Mouse (Mus musculus) heart, postnatal 10 days (tissue): ENCODE data around the gene Olfr1202. TPM values are rescaled to one million over a fixed set of nuclear protein-coding genes. Genes with fewer than 3 reads are reported as not detected.

Experiments used
- DNase-seq, 2 experiments: peaks; one replicate each; pipeline ENCODE4 v3.0.0; 2021
- intact Hi-C: fragments of 180-260 bp; cut with DNase I; formaldehyde crosslinking; loops from one replicate; pipeline ENCODE4 v1.15.1; 2025
- total RNA-seq, 2 experiments: library from RNA; stranded (reverse); gene quantifications; 2 replicates each; pipeline ENCODE4 v1.2.3; 2021

The Olfr1202 gene
- not detected for total RNA-seq

GRCm38 (mm10) chr2:88814196-88814595 is at the start of gene Olfr1202:
Gene Olfr1202, plus strand, starts transcription at chr2:88814496.
- no peak for DNase-seq
- intact Hi-C loops: no loop called here

- intact Hi-C loops: no loop called here
- no peak for DNase-seq
Observed at GRCm38 (mm10) chr2:88770388-88770787, 43.9 kb upstream of the Olfr1202 start, which contains the start of gene Olfr1200. Gene Olfr1200, minus strand, starts transcription at chr2:88770488.

GRCm38 (mm10) chr2:88792736-88793135 is 21.6 kb upstream of the Olfr1202 start, which contains the start of gene Olfr1201:
Gene Olfr1201, plus strand, starts transcription at chr2:88793036.
- intact Hi-C loops: no loop called here
- no peak for DNase-seq

- intact Hi-C loops: no loop called here
- DNase-seq: no peak
Observed at GRCm38 (mm10) chr2:88829437-88829836, 15.1 kb downstream of the Olfr1202 start, which contains the start of gene Olfr1205. Gene Olfr1205, plus strand, starts transcription at chr2:88829737.

- DNase-seq: no peak
- intact Hi-C loops: no loop called here
Observed at GRCm38 (mm10) chr2:88838477-88838876, 24.2 kb downstream of the Olfr1202 start.

- intact Hi-C loops: no loop called here
- DNase-seq: no peak
Observed at GRCm38 (mm10) chr2:88848992-88849391, 34.7 kb downstream of the Olfr1202 start, which contains the start of gene Olfr1204. Gene Olfr1204, plus strand, starts transcription at chr2:88849292.

- intact Hi-C loops: no loop called here
- DNase-seq: no peak
Observed at GRCm38 (mm10) chr2:88862931-88863330, 48.6 kb downstream of the Olfr1202 start, which contains the start of gene Olfr1206. Gene Olfr1206, plus strand, starts transcription at chr2:88863231.

Other genes starting within 250 kb of the Olfr1202 start
- not detected for gene Olfr1189, start 228.0 kb upstream of the Olfr1202 start, total RNA-seq
- under 1 TPM in 1 of 2 experiments, not detected in 1; 0.05 TPM for gene Olfr1191-ps1, start 174.0 kb upstream of the Olfr1202 start, total RNA-seq
- gene Olfr1192-ps1, start 166.0 kb upstream of the Olfr1202 start, total RNA-seq: not detected
- gene Olfr1193, start 138.9 kb upstream of the Olfr1202 start, total RNA-seq: not detected
- not detected for gene Olfr1195, start 125.3 kb upstream of the Olfr1202 start, total RNA-seq
- gene Olfr1196, start 109.9 kb upstream of the Olfr1202 start, total RNA-seq: not detected
- not detected for gene Olfr1197, start 82.1 kb upstream of the Olfr1202 start, total RNA-seq
- gene Olfr1198, start 63.1 kb upstream of the Olfr1202 start, total RNA-seq: not detected
- not detected for gene Olfr1199, start 54.0 kb upstream of the Olfr1202 start, total RNA-seq
- gene Olfr1200, start 44.0 kb upstream of the Olfr1202 start, total RNA-seq: not detected
- not detected for gene Olfr1201, start 21.5 kb upstream of the Olfr1202 start, total RNA-seq
- gene Olfr1205, start 15.2 kb downstream of the Olfr1202 start, total RNA-seq: not detected
- not detected for gene Olfr1204, start 34.8 kb downstream of the Olfr1202 start, total RNA-seq
- not detected for gene Olfr1206, start 48.7 kb downstream of the Olfr1202 start, total RNA-seq
- gene Olfr1208, start 87.8 kb downstream of the Olfr1202 start, total RNA-seq: not detected
- gene Olfr1209, start 100.7 kb downstream of the Olfr1202 start, total RNA-seq: not detected
- not detected for gene Olfr1211, start 123.6 kb downstream of the Olfr1202 start, total RNA-seq
- not detected for gene Olfr1212, start 139.5 kb downstream of the Olfr1202 start, total RNA-seq
- not detected for gene Gm13762, start 165.8 kb downstream of the Olfr1202 start, total RNA-seq
- not detected for gene Olfr1214, start 178.2 kb downstream of the Olfr1202 start, total RNA-seq
- not detected for gene Olfr1215, start 192.5 kb downstream of the Olfr1202 start, total RNA-seq
- not detected for gene Olfr1216, start 203.8 kb downstream of the Olfr1202 start, total RNA-seq
- gene Olfr1217, start 217.6 kb downstream of the Olfr1202 start, total RNA-seq: not detected
- not detected for gene Olfr1218, start 246.7 kb downstream of the Olfr1202 start, total RNA-seq